Mouse (Mus musculus) erythroblast, embryonic 14.5 days (primary cell): ENCODE data around the gene Akap2.

Experiments used
- GATA1 ChIP-seq: IDR thresholded peaks from 2 replicates; pipeline ENCODE4 v1.6.1; 2012; ENCODE audit warnings: low read length, inconsistent platforms, mixed read lengths
- TAL1 ChIP-seq: IDR thresholded peaks from 3 replicates; pipeline ENCODE4 v1.6.1; 2012; ENCODE audit warnings: low read length, inconsistent platforms, mixed read lengths

GRCm38 (mm10) chr4:57780833-57781641, 63.6 kb downstream of the Akap2 start:
- TF ChIP-seq TAL1 (no peak), GATA1 (no peak)
